Mouse (Mus musculus): ENCODE measurements around the gene Clcnkb. TPM values are rescaled to one million over a fixed set of nuclear protein-coding genes. Genes with fewer than 3 reads are reported as not detected.

Clcnkb gene
- polyA plus RNA-seq, 1 experiment from 2014 or later = not detected

DNA sequence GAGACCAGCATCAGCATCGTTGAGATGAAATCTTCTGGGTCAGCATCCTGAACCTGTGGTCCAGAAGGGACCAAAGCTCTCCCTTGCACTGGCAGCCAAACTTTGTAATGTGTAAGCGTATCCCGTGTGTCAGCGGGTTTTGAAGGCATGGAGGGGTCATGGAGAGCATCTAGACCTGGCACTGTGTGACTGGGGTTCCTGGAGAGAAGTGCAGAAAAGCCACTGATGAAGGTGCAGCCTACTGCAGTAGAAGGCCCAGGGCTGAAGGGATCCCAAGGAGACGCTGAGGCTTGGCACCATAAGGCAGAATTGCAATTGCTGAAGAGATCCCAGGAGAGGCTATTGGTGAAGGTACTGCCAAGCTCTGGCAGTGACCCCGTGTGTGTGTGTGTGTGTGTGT lies 13.6 kb upstream of the Clcnkb start:
- 78% methylated on average over 6 of the region's 6 CpGs for WGBS
- Histone ChIP-seq H3K9ac (replicated peaks; ENCODE audit: low read depth) (no peak overlapping the region), H3K36me3 (ENCODE audit: insufficient read depth, low read length) (no peaks in the 10 kb centered on the region), H3K4me1 (ENCODE audit: insufficient read depth, low read depth, low read length) (peaks cover 5% of the 10 kb centered on the region), H3K4me3 (ENCODE audit: low read depth, low read length) (no peak overlapping the region), H3K27ac (ENCODE audit: low read length) (no peak overlapping the region), H3K4me2 (replicated peaks; ENCODE audit: low read depth, low read length) (no peak overlapping the region), H3K27me3 (replicated peaks; ENCODE audit: insufficient read depth, low read length) (no peaks in the 10 kb centered on the region), H3K9me3 (ENCODE audit: low read length) (no peaks in the 10 kb centered on the region)
- no peak for ATAC-seq
- DNase-seq (ENCODE audit: low spot score) = no peak
- TF ChIP-seq EP300 (IDR thresholded peaks at IDR 0.05) (no peak), CTCF (IDR thresholded peaks at IDR 0.05) (no peak)

DNA sequence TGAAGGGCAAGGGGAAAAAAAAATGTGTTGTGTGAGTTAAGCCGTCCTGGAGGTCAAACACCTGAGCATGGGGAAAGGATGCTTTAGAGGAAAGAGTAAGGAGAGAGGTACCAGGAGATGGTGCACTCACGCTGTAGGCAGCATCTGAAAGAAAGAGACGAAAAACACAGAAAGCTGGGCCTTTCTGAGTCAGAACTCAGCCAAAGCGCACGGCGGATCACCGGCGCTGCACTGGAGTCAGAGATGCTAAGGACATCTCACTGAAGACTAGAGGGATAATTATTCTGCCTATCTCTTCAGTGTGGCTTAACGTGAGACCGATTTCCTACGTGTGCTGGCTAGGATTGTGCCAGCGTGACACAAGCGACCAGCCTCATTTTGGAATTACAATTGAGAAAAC lies 12.1 kb upstream of the Clcnkb start:
- H3K27ac ChIP-seq (ENCODE audit: low read length) = no peak overlapping the region
- H3K9me3 ChIP-seq (ENCODE audit: low read length) = no peaks in the 10 kb centered on the region
- DNase-seq (ENCODE audit: low spot score) (no peak), ATAC-seq (no peak)
- H3K9ac ChIP-seq (replicated peaks; ENCODE audit: low read depth) = no peak overlapping the region
- TF ChIP-seq EP300 (IDR thresholded peaks at IDR 0.05) (no peak), CTCF (IDR thresholded peaks at IDR 0.05) (no peak)
- no peak overlapping the region for H3K4me3 ChIP-seq (ENCODE audit: low read depth, low read length)
- H3K4me2 ChIP-seq (replicated peaks; ENCODE audit: low read depth, low read length) = no peak overlapping the region
- no peaks in the 10 kb centered on the region for H3K27me3 ChIP-seq (replicated peaks; ENCODE audit: insufficient read depth, low read length)
- no peaks in the 10 kb centered on the region for H3K36me3 ChIP-seq (ENCODE audit: insufficient read depth, low read length)
- peaks cover 5% of the 10 kb centered on the region for H3K4me1 ChIP-seq (ENCODE audit: insufficient read depth, low read depth, low read length)
- 84% methylated on average over 13 of the region's 13 CpGs for WGBS

DNA sequence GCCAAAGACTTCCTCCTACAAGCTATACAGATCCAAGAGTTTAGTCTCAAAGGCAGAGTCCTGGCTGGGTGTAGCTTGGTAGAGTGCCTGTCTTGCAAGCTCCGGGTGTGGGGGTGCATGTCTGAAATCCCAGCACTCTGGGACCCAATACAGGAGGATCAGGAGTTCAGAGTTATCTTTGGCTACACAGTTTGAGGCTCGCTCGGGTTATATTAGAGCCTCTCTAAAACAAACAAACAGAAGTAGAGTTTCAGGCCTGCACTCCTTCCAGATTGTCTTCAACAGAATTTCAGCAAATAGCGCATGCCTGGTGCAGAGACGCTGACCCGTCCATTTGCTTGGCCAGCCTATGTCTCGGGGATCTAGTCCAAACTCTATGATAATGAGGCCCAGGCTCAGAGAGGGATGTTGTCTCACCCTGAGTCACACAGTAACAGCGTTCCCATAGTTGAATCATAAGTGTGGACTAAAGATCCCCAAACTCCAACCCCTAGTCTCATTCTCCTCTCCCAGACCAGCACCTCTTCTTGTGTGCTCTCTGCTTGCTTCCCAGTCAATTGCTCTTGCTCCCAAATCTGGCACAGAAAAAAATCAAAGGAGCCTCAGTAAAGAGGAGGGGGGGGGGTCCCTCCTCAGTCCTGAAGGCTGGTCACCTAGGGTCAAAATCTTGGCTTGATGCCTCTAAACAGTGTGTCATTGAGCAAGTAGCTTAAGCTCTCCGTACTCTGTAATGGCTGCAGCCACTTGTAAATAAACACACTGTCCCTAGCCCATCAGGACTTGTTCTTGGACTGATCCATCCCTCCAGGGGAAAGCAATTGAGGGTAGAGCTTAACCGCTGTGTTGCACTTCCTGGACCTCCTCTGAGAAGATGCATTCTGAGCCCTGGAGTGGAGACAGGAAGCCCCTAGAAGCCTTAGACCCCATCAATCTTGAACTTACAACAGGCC lies 11.3 kb upstream of the Clcnkb start:
- H3K4me2 ChIP-seq (replicated peaks; ENCODE audit: low read depth, low read length) = no peak overlapping the region
- H3K9me3 ChIP-seq (ENCODE audit: low read length) = no peaks in the 10 kb centered on the region
- H3K4me3 ChIP-seq (ENCODE audit: low read depth, low read length) = no peak overlapping the region
- WGBS = 63% methylated on average over 10 of the region's 10 CpGs
- H3K4me1 ChIP-seq (ENCODE audit: insufficient read depth, low read depth, low read length) = peaks cover 5% of the 10 kb centered on the region
- H3K27ac ChIP-seq (ENCODE audit: low read length) = no peak overlapping the region
- no peak overlapping the region for H3K9ac ChIP-seq (replicated peaks; ENCODE audit: low read depth)
- no peak for ATAC-seq
- H3K27me3 ChIP-seq (replicated peaks; ENCODE audit: insufficient read depth, low read length) = no peaks in the 10 kb centered on the region
- no peak for DNase-seq (ENCODE audit: low spot score)
- TF ChIP-seq EP300 (IDR thresholded peaks at IDR 0.05) (no peak), CTCF (IDR thresholded peaks at IDR 0.05) (no peak)
- H3K36me3 ChIP-seq (ENCODE audit: insufficient read depth, low read length) = no peaks in the 10 kb centered on the region

DNA sequence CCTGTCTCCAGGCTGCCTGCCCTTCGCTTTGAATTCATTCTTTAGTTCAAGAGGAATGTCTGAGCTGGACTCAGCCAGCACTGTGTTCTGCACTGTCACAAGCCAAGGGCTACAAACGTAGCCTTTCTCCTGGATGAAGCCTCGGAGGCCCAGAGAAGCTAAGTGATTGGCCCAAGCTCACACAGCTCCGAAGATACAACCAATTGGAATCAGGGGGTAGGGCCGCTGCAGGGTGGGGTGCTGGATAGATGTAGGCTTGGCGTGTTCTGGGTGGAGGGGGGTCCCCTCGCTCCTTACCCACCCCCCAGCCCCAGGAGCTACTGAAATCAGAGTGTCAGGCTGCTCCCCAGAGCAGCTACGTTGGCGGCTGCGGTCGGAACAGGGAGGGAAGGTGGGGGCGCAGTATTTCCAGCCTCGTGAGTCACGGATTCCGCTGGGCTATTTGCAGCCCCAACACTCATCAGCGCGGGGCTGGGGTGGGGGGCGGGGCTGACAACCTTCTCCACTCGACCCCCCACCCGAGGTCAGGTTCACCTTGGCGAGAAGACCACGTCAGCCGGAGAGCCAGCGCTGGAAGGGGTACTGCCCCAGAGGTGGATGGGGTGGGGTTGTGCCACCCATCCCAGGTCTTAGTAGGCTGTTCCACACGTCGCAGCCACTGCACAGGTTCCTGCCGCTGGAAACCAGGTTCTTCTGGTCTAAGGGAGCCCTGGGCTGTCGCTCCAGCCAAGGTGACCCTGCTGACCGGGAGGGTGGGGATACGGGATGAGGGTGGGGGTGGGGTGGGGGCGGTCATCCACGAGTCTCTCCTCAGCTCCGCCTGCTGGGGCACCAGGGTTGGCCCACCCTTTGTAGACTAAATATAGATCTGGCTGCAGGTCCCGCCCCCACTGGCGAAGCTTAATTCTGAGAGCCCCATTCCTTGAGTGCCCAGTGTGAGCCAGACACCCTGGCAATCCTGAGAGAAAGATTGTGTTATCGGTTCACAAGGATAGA lies 10.0 kb upstream of the Clcnkb start:
- no peaks in the 10 kb centered on the region for H3K9me3 ChIP-seq (ENCODE audit: low read length)
- ATAC-seq = peak; percentile 68
- H3K4me2 ChIP-seq (replicated peaks; ENCODE audit: low read depth, low read length) = peak overlapping the region; percentile 60
- peak overlapping the region; percentile 29; the same call in 1 of the 2 replicates for H3K27ac ChIP-seq (ENCODE audit: low read length)
- H3K27me3 ChIP-seq (replicated peaks; ENCODE audit: insufficient read depth, low read length) = no peaks in the 10 kb centered on the region
- no peak for TF ChIP-seq EP300 (IDR thresholded peaks at IDR 0.05)
- TF ChIP-seq CTCF (IDR thresholded peaks at IDR 0.05) = no peak; the same call in 1 of the 2 replicates
- no peak overlapping the region; the same call in 1 of the 2 replicates for H3K9ac ChIP-seq (replicated peaks; ENCODE audit: low read depth)
- peak; percentile 69 for DNase-seq (ENCODE audit: low spot score)
- H3K36me3 ChIP-seq (ENCODE audit: insufficient read depth, low read length) = no peaks in the 10 kb centered on the region
- H3K4me3 ChIP-seq (ENCODE audit: low read depth, low read length) = peak overlapping the region; percentile 32
- 3% methylated on average over 29 of the region's 36 CpGs for WGBS
- peaks cover 5% of the 10 kb centered on the region for H3K4me1 ChIP-seq (ENCODE audit: insufficient read depth, low read depth, low read length)

DNA sequence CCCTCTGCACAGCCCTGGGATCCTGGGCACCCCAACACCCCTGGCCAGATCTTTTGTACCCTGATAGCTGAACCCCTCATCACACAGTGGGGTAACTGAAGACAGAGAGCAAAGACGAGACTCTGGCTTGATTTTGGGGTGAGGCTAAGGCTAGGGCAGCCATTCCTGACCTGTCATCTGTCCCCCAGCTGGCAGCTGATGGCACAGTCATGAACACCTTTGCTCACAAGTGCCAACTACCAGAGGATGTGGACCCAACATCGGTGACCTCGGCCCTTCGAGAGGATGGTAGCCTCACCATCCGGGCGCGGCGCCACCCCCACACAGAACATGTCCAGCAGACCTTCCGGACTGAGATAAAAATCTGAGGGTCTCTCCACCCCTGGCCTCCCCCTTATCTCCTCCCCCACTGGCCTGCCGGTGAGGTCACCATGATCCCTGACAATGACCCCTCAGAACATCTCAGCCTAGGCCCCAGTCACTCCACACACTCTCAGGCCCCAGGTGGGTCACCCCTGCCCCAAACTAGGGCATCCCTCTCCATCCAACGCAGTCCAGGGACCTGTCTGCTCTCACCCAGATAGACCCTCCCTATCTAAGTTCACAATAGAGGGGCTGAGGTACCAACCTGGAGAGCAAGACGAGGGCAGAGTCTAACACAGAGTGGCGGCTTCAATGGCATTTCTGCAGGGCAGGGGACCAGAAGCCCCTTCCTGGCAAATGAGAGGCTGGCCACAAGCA lies 8.0 kb upstream of the Clcnkb start:
- H3K9me3 ChIP-seq (ENCODE audit: low read length) = no peaks in the 10 kb centered on the region
- H3K27me3 ChIP-seq (replicated peaks; ENCODE audit: insufficient read depth, low read length) = no peaks in the 10 kb centered on the region
- no peak overlapping the region for H3K9ac ChIP-seq (replicated peaks; ENCODE audit: low read depth)
- DNase-seq (ENCODE audit: low spot score) = no peak
- H3K36me3 ChIP-seq (ENCODE audit: insufficient read depth, low read length) = no peaks in the 10 kb centered on the region
- TF ChIP-seq CTCF (IDR thresholded peaks at IDR 0.05) (no peak), EP300 (IDR thresholded peaks at IDR 0.05) (no peak)
- no peak overlapping the region for H3K4me3 ChIP-seq (ENCODE audit: low read depth, low read length)
- WGBS = 87% methylated on average over 13 of the region's 13 CpGs
- H3K4me2 ChIP-seq (replicated peaks; ENCODE audit: low read depth, low read length) = no peak overlapping the region
- ATAC-seq = no peak
- H3K27ac ChIP-seq (ENCODE audit: low read length) = no peak overlapping the region
- H3K4me1 ChIP-seq (ENCODE audit: insufficient read depth, low read depth, low read length) = peaks cover 5% of the 10 kb centered on the region
